Mouse (Mus musculus) midbrain, embryonic 13.5 days (tissue): Measurements from ENCODE around the gene Dab2ip. TPM values are rescaled to one million over a fixed set of nuclear protein-coding genes. Genes with fewer than 3 reads are reported as not detected.

Experiments
- ATAC-seq: fragments of 200-750 bp; cut with Nextera tagmentation; 2 replicates; pipeline ENCODE4 v1.8.0; 2017; ENCODE audit warnings: mild to moderate bottlenecking, moderate TSS enrichment, moderate library complexity
- H3K27ac ChIP-seq: fragments of 300-500 bp; sonication (generic); 2 replicates; pipeline ENCODE4 v1.5.1; 2015; ENCODE audit warnings: inconsistent platforms, mild to moderate bottlenecking, moderate library complexity
- H3K27me3 ChIP-seq: fragments of 300-500 bp; sonication (generic); 2 replicates; pipeline ENCODE4 v1.6.1; 2015; ENCODE audit warnings: mild to moderate bottlenecking, inconsistent platforms
- H3K36me3 ChIP-seq: fragments of 300-500 bp; sonication (generic); 2 replicates; pipeline ENCODE4 v1.6.1; 2015; ENCODE audit warnings: mild to moderate bottlenecking, inconsistent platforms
- H3K4me1 ChIP-seq: fragments of 300-500 bp; sonication (generic); replicated peaks from 2 replicates; pipeline ENCODE4 v1.6.1; 2015; ENCODE audit warnings: inconsistent platforms
- H3K4me2 ChIP-seq: fragments of 300-500 bp; sonication (generic); replicated peaks from 2 replicates; pipeline ENCODE4 v1.6.1; 2015; ENCODE audit warnings: moderate library complexity, mild to moderate bottlenecking, inconsistent platforms
- H3K4me3 ChIP-seq: fragments of 300-500 bp; sonication (generic); replicated peaks from 2 replicates; pipeline ENCODE4 v1.5.1; 2015; ENCODE audit warnings: mild to moderate bottlenecking, inconsistent platforms
- H3K9ac ChIP-seq: fragments of 300-500 bp; sonication (generic); replicated peaks from 2 replicates; pipeline ENCODE4 v1.6.1; 2015; ENCODE audit warnings: mild to moderate bottlenecking, inconsistent platforms
- H3K9me3 ChIP-seq: fragments of 300-500 bp; sonication (generic); 2 replicates; pipeline ENCODE4 v1.6.1; 2016; ENCODE audit warnings: mild to moderate bottlenecking, inconsistent platforms
- WGBS: fragments of 180-500 bp; shearing (Covaris S2); methylation state at CpG from one replicate; pipeline ENCODE4 v1.1.7; 2015; 5-methylcytosine and 5-hydroxymethylcytosine counted together
- polyA plus RNA-seq: library from polyadenylated mRNA; unstranded; fragments of >200 nt; fragmentation: Nextera tagmentation; extraction: Ambion mirVana; gene quantifications from 2 replicates; pipeline ENCODE4 v1.2.1, GENCODE M21; 2015

Dab2ip gene
- polyA plus RNA-seq, 1 experiment from 2014 or later = 36.3 TPM

DNA sequence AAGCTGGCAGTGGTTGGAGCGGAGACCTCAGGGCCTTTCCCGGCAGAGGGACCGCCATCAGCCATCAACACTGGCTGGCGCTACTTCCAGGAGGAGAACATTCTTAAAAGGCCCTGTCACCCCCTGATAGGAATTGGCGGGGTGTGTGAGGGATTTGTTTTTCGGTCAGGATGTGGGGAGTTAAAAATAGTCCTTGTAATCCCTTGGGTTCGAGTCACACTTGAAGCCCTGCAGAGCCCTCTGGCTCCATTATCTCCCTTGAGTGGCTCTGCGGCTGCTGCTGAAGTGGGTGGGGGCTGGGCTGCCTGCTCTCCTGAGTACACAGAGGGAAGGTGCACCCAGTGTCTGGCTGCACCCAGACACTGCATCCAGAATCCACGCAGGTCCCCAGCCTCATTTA is 30.3 kb downstream of the Dab2ip start:
- no peak overlapping the region for H3K9ac ChIP-seq
- H3K4me3 ChIP-seq = no peak overlapping the region
- no peak overlapping the region for H3K4me2 ChIP-seq
- no peaks in the 10 kb centered on the region for H3K9me3 ChIP-seq
- H3K4me1 ChIP-seq = peaks cover 21% of the 10 kb centered on the region
- no peak overlapping the region for H3K27ac ChIP-seq
- no peaks in the 10 kb centered on the region for H3K36me3 ChIP-seq
- no peak; the same call in 1 of the 2 replicates for ATAC-seq
- 23% methylated on average over 9 of the region's 9 CpGs for WGBS
- H3K27me3 ChIP-seq = peaks cover 63% of the 10 kb centered on the region

DNA sequence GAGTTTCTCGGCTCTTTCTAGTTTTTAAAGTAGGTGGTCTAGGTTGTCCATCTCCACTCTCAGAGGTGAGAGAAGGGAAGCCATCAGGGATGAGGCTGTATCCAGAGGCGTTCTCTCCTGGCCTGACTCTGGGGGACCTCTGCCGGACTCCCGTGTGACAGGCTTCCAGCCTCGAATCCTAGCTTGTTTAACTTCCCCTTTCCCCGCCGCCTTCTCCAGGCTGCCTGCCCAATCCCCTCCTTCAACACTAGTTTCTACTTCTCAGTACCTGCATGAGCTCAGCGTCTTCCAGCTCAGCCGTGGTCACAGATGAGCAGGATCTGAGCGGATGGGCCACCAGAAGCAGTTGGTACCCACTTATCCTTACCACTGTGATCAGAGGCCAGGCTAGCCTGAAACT is 31.3 kb downstream of the Dab2ip start:
- WGBS = 67% methylated on average over 10 of the region's 10 CpGs
- H3K27me3 ChIP-seq = peaks cover 53% of the 10 kb centered on the region
- H3K4me3 ChIP-seq = no peak overlapping the region
- no peak overlapping the region for H3K4me2 ChIP-seq
- no peak overlapping the region for H3K27ac ChIP-seq
- H3K4me1 ChIP-seq = peaks cover 21% of the 10 kb centered on the region
- H3K9me3 ChIP-seq = no peaks in the 10 kb centered on the region
- no peak for ATAC-seq
- H3K36me3 ChIP-seq = no peaks in the 10 kb centered on the region
- no peak overlapping the region for H3K9ac ChIP-seq

DNA sequence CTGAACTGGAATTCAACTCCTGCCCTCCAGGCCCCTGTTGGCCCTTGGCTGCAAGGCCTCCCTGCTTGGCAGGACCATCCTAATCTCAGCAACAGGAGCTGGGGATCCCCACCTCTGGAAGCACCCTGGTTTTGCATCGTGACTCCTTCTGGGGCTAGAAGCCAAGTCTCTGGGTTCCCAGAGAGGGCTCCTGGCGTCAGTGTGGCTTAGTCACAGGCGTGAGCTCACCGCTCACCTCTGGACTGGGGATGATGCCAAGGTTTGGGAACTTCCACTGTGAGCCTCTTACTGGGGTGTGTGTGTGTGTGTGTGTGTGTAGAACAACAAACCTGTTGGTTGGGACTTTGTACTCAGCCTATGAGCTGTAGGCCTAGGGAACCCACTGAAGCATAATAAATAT is 31.7 kb downstream of the Dab2ip start:
- no peaks in the 10 kb centered on the region for H3K9me3 ChIP-seq
- H3K4me1 ChIP-seq = peaks cover 21% of the 10 kb centered on the region
- no peak overlapping the region for H3K9ac ChIP-seq
- H3K4me3 ChIP-seq = no peak overlapping the region
- no peak for ATAC-seq
- H3K27ac ChIP-seq = no peak overlapping the region
- H3K27me3 ChIP-seq = peaks cover 48% of the 10 kb centered on the region
- H3K36me3 ChIP-seq = no peaks in the 10 kb centered on the region
- H3K4me2 ChIP-seq = no peak overlapping the region
- WGBS = 88% methylated on average over 4 of the region's 4 CpGs

DNA sequence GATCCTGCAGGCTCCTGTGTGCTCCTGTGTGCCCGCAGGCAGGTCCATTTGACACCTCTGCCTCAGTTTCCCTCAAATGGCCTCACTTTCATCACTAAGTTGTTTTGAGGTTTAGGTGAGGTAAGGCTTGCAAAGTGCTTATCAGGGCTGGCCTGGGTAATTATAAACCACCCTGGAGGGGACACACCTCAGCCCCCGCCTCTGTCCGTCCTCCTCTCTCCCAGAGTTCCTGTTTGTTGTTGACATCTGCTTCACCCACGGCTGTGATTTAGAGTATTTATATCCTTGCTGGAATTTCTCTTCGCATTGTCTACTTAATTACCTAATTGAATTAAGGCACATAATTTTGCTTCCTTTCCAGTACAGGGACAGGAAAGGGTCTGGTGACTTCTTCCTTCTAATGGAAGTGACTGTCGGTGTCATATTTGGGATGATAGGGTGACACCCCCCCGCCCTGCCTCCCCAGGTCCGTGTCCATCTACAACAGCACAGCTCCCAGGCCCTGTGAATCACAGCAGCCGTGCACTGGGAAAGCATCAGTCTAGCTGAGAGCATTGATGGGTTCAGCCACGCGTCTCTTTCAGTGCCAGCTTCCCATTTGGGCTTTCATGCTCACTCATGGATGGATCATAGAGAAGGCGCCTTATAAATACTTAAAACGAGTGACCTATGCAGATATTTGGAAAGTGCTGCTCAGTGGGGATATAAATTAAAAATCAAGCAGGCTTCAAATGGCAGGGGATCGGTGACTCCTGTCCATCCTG is 34.1 kb downstream of the Dab2ip start:
- ATAC-seq = no peak
- Histone ChIP-seq H3K27me3 (peaks cover 32% of the 10 kb centered on the region; the same call in 1 of the 2 replicates), H3K36me3 (no peaks in the 10 kb centered on the region), H3K9ac (no peak overlapping the region), H3K9me3 (no peaks in the 10 kb centered on the region), H3K27ac (no peak overlapping the region), H3K4me3 (no peak overlapping the region), H3K4me2 (no peak overlapping the region), H3K4me1 (peaks cover 19% of the 10 kb centered on the region)
- 75% methylated on average over 14 of the region's 14 CpGs for WGBS

GRCm38 (mm10) chr2:35592725-35593392 is 34.8 kb downstream of the Dab2ip start:
- H3K4me2 ChIP-seq = no peak overlapping the region
- peaks cover 27% of the 10 kb centered on the region; the same call in 1 of the 2 replicates for H3K27me3 ChIP-seq
- 62% methylated on average over 9 of the region's 9 CpGs for WGBS
- no peaks in the 10 kb centered on the region for H3K36me3 ChIP-seq
- H3K4me1 ChIP-seq = peaks cover 12% of the 10 kb centered on the region
- no peaks in the 10 kb centered on the region for H3K9me3 ChIP-seq
- H3K9ac ChIP-seq = no peak overlapping the region
- no peak for ATAC-seq
- no peak overlapping the region for H3K4me3 ChIP-seq
- no peak overlapping the region for H3K27ac ChIP-seq

- Histone ChIP-seq H3K4me1 (peaks cover 9% of the 10 kb centered on the region), H3K9ac (no peak overlapping the region), H3K27ac (no peak overlapping the region), H3K4me3 (no peak overlapping the region), H3K27me3 (peaks cover 20% of the 10 kb centered on the region; the same call in 1 of the 2 replicates), H3K36me3 (no peaks in the 10 kb centered on the region), H3K4me2 (no peak overlapping the region), H3K9me3 (no peaks in the 10 kb centered on the region)
- ATAC-seq = no peak
- 71% methylated on average over 7 of the region's 7 CpGs for whole genome bisulfite sequencing
Observed at GRCm38 (mm10) chr2:35593889-35594288, 35.8 kb downstream of the Dab2ip start.

DNA sequence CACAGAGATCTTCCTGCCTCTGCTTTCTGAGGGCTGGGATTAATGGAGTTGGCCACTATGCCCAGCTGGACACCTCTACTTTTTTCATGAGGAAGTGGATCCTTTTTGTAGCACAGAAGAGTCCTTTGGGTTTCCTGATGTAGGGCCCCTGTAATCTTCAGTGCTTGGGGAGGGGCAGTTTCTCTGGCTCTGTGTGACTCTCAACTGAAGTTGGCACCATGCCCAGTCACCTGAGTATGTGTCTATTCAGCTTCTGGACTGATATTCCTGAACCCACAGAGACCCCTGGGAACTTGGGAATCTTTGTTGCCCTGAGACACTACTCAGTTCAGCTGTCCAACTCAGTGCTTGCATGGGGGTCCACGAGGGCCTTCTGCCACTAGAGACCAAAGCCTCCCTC is 37.0 kb downstream of the Dab2ip start:
- H3K4me3 ChIP-seq = no peak overlapping the region
- 75% methylated on average over 1 of the region's 1 CpGs for WGBS
- H3K27me3 ChIP-seq = peaks cover 9% of the 10 kb centered on the region; the same call in 1 of the 2 replicates
- no peak overlapping the region for H3K27ac ChIP-seq
- no peaks in the 10 kb centered on the region for H3K36me3 ChIP-seq
- H3K4me2 ChIP-seq = no peak overlapping the region
- H3K4me1 ChIP-seq = peaks cover 7% of the 10 kb centered on the region; the same call in 1 of the 2 replicates
- ATAC-seq = no peak
- no peak overlapping the region for H3K9ac ChIP-seq
- H3K9me3 ChIP-seq = no peaks in the 10 kb centered on the region

DNA sequence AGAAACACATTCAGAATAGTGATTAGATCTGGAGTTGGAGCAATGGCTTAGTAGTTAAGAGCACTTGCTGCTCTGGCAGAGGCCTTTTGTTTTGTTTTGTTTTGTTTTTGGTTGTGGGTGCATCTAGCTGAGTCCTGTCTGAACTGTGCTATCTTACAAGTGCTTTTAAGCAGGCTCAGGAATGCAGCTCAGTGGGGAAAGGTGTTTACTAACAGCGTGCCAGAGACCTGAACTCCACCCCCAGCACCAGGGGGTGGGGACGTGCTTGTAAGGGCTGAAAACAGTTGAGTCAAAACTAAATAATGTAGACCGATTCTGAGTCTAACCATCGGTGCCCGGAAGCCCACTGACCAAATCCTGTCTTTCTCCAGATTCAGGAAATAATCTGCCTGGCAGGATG is 37.7 kb downstream of the Dab2ip start:
- Histone ChIP-seq H3K9me3 (no peaks in the 10 kb centered on the region), H3K27ac (no peak overlapping the region), H3K9ac (no peak overlapping the region), H3K4me3 (no peak overlapping the region), H3K4me1 (peaks cover 7% of the 10 kb centered on the region; the same call in 1 of the 2 replicates), H3K4me2 (no peak overlapping the region), H3K27me3 (peaks cover 3% of the 10 kb centered on the region; the same call in 1 of the 2 replicates), H3K36me3 (no peaks in the 10 kb centered on the region)
- WGBS = 48% methylated on average over 5 of the region's 5 CpGs
- no peak for ATAC-seq

DNA sequence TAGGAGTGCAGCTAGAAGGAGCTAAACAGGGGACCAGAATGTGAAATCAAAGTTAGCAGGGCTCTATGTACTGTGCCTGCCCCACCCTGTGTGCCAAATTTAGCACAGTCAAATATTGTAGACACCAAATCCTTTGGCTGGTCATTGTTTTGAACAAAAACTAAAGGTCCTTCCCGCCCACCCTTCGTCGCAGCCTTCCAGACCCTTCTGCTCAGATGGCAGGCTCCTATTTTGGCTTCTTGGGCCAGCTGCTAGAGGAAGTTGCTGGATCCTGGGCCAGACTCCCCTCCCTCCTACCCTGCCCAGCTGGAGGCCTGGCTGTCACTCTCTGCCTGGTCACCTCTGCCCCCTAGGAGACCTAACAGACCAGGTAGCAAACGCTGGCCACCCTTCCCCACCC is 38.7 kb downstream of the Dab2ip start:
- no peak overlapping the region for H3K27ac ChIP-seq
- H3K9me3 ChIP-seq = no peaks in the 10 kb centered on the region
- ATAC-seq = no peak
- no peaks in the 10 kb centered on the region for H3K27me3 ChIP-seq
- peaks cover 7% of the 10 kb centered on the region; the same call in 1 of the 2 replicates for H3K4me1 ChIP-seq
- H3K36me3 ChIP-seq = no peaks in the 10 kb centered on the region
- H3K4me2 ChIP-seq = no peak overlapping the region
- no peak overlapping the region for H3K4me3 ChIP-seq
- WGBS = 80% methylated on average over 4 of the region's 4 CpGs
- H3K9ac ChIP-seq = no peak overlapping the region

GRCm38 (mm10) chr2:35598819-35599218 is 40.8 kb downstream of the Dab2ip start:
- Histone ChIP-seq H3K36me3 (no peaks in the 10 kb centered on the region), H3K27ac (no peak overlapping the region), H3K9ac (no peak overlapping the region), H3K4me2 (no peak overlapping the region), H3K4me3 (no peak overlapping the region), H3K9me3 (no peaks in the 10 kb centered on the region), H3K27me3 (no peaks in the 10 kb centered on the region), H3K4me1 (peaks cover 7% of the 10 kb centered on the region; the same call in 1 of the 2 replicates)
- WGBS = 80% methylated on average over 3 of the region's 3 CpGs
- no peak for ATAC-seq

- H3K9ac ChIP-seq = no peak overlapping the region
- no peak for ATAC-seq
- no peaks in the 10 kb centered on the region for H3K36me3 ChIP-seq
- no peaks in the 10 kb centered on the region for H3K9me3 ChIP-seq
- WGBS = 66% methylated on average over 3 of the region's 3 CpGs
- no peak overlapping the region for H3K4me3 ChIP-seq
- no peak overlapping the region for H3K27ac ChIP-seq
- peaks cover 11% of the 10 kb centered on the region; the same call in 1 of the 2 replicates for H3K4me1 ChIP-seq
- no peaks in the 10 kb centered on the region; the same call in 1 of the 2 replicates for H3K27me3 ChIP-seq
- H3K4me2 ChIP-seq = no peak overlapping the region
Observed at GRCm38 (mm10) chr2:35601665-35602064, 43.6 kb downstream of the Dab2ip start.

DNA sequence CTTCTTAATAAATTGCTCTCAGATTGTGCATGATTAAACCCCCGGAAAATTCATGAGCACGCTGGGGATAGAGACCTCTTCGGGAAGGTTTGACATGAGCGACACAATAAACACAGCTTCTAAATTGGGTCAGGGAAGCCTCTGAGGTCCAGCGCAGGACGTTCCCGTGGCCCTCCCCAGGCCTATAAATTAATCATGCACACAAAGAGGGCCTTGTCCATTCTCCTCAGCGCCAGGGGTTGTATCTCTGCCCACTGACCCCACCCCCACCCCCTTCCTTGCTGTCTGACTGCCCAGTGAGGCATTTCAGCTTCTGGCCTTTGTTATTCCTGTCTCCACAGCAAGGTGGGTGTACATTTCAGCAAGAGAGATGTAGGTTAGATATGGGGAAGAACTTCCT is 49.4 kb downstream of the Dab2ip start:
- no peak overlapping the region for H3K4me2 ChIP-seq
- H3K27ac ChIP-seq = no peak overlapping the region
- no peak overlapping the region for H3K4me3 ChIP-seq
- H3K9me3 ChIP-seq = no peaks in the 10 kb centered on the region
- no peak for ATAC-seq
- no peaks in the 10 kb centered on the region; the same call in none of the 2 replicates for H3K27me3 ChIP-seq
- peaks cover 48% of the 10 kb centered on the region for H3K4me1 ChIP-seq
- no peak overlapping the region for H3K9ac ChIP-seq
- no peaks in the 10 kb centered on the region for H3K36me3 ChIP-seq
- 8% methylated on average over 8 of the region's 8 CpGs for WGBS
